Mouse (Mus musculus): ENCODE results near the gene Wdr17.

Gene Wdr17

DNA sequence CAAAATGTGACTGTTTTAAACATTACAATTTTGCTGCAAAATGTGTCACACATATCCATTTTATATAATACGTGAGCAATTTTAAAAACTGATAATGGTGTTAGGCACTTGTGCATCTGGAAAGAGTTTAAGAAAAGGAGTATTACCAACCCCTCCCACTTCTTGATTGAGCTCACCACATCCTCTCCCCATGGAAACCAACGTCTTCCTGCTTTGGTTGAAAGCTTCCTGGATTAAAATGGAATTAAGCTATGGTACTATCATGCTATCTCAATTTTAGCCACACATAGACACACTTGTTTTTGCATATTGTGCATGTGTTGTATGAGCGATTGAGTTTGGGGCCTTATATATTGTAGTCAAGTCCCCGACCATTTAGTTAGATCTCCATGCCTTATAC lies 283.5 kb downstream of the Wdr17 start:
- no peak for DNase-seq (ENCODE audit: extremely low read depth, low read depth, low spot score)

DNA sequence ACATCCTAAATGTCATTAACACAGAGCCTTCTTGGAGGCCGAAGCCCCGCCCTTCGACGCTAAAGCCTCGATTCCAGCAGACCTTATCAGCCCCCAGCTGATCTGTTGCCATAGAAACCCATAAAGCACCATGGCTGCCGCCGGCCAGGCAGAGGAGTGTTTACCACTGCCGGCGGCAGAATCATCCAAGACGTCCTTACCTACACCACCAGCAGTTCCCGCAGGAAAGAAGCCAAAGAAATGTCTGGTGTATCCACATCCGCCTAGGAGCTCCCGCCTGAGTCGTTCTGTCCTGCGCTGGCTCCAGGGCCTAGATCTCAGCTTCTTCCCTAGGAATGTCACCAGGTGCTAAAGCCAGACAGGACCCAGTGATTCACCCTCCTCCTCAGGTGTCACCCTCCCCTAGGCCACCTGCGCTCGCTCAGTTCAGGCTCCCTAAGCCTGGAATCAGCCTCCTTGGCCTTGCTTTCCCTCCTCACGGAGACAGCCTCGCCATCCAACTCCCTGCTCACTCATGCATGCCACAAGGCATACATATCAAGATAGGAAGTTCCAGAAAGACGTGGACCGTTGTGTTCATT lies 286.2 kb downstream of the Wdr17 start, which contains the start of gene Spata4:
Gene Spata4, plus strand, starts transcription at position 111 of the 581 bp plus-strand sequence.
- no peak for DNase-seq (ENCODE audit: extremely low read depth, low read depth, low spot score)

DNA sequence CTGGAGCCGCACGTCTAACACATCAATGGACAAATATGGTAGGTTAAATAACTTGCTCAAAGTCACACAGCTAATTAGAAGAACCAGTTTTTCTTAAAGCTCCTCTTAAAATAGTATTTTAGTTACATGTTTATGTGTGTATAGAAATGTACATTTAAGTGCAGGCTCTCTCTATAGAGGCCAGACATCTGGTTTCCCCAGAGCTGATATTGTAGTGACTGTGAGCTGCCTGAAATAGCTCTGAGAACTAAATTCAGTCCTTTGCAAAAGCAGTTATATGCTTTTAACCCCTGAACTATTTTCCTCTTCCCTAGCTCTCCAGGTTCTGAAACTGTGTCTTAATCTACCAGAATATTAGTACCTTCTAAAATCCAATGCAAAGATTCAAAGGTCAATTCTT lies 289.6 kb downstream of the Wdr17 start:
- no peak for DNase-seq (ENCODE audit: extremely low read depth, low read depth, low spot score)

DNA sequence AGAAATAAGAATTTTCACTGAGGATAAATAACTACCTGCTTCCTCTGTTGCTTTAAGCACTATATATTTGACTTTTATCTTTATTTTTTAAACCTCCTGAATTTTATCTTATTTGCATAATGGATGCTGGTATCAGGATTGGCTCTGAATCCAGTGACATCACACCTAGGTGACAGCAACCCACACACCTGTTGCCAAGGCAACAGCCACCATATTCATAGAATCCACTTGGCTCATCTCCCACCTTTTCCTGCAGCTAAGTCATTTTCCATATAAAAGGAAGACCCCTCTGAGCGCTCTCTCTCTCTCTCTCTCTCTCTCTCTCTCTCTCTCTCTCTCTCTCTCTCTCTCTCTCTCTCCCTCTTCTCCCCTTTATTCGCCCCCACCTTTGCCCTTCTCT lies 290.0 kb downstream of the Wdr17 start:
- DNase-seq (ENCODE audit: extremely low read depth, low read depth, low spot score): no peak

DNA sequence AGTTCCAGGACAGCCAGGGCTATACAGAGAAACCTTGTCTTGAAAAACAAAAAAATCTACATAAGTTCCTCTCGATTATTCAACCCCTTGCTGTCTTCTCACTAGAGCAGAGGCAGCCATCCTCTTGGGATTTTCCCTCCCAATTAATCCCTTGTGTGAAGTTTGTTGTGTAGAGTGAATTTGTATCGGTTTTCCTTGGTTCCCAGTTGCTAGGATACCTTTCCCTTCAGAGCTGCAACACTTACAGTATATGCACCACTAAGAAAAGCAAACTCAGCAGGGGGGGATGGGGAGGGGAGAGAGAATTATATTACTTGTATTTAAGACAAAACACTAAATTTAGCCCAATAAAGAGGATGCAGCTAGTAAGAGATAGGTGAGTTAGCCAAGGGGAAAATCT lies 290.9 kb downstream of the Wdr17 start:
- DNase-seq (ENCODE audit: extremely low read depth, low read depth, low spot score): no peak

DNA sequence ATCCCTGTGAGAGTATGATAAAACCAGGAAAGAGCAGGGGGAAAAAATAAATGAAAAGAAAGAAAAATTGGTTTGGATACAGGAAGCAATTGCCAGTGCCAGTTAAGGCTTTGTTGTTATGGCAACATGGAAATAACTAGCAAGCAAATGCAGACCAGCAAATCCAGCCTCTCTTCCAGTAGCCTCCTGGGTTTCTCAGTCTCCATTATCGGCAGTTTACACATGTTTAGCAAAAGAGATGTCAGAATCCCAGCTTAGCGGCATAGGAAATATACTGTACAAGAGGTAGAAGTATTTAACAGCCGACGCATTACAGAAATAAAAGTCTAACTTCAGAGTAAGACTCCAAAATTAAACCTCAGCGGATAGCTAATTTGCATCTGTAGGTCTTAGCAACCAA lies 292.4 kb downstream of the Wdr17 start:
- DNase-seq (ENCODE audit: extremely low read depth, low read depth, low spot score): no peak

DNA sequence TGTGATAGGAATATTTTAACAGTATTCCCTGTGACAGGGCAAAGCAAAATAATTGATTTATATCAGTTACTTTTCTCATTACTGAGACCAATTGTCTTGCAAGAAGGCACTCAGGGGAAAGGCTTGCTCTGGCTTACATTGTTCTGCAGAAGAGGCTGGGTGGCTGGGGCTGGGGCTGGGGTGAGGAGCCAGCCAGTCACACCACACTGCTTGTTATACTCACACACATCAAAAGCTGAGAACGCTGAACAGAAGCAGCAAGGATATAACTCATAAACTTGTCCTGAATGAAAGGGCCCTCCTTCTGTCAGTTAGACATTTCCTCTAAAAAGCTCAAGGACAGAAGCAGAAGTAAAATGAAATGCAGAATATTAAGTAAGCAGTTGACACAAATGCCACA lies 304.1 kb downstream of the Wdr17 start:
- DNase-seq (ENCODE audit: extremely low read depth, low read depth, low spot score): no peak

DNA sequence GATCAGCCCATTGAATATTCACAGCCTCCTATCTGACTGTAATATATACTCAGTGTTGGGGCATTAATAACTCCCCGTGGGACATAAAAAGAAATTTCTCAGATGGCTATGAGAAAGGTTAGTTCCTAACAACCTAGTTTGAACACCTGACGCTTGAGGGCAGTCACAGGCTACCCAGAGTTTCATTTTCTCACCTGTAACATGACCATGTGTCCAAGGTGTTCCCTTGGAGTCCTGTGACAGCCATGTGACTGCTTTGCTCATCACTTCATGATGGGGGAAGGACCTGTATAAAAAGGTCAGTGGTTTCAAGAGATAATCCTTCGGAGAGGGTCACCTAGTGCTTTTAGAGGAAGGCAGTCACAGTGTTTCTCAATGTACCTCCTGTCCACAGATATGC lies 305.5 kb downstream of the Wdr17 start:
- no peak for DNase-seq (ENCODE audit: extremely low read depth, low read depth, low spot score)

All from fat pad, adult 2 months (tissue).